Mouse (Mus musculus) NIH3T3 (cell line): ENCODE measurements around the gene Slc25a24.

Experiments
- DNase-seq: peaks from one replicate; pipeline ENCODE4 v3.0.0-alpha.2; 2012; ENCODE audit warnings: low read depth

The Slc25a24 gene

GRCm38 (mm10) chr3:109122641-109123530, at the start of gene Slc25a24:
Gene Slc25a24, plus strand, starts transcription at chr3:109123149.
- peak; percentile 87 for DNase-seq

- no peak for DNase-seq
These were observed 42.8 kb upstream of the Slc25a24 start, which contains the start of gene Slc25a54 for GRCm38 (mm10) chr3:109080169-109080568. Gene Slc25a54, plus strand, starts transcription at chr3:109080469.

DNA sequence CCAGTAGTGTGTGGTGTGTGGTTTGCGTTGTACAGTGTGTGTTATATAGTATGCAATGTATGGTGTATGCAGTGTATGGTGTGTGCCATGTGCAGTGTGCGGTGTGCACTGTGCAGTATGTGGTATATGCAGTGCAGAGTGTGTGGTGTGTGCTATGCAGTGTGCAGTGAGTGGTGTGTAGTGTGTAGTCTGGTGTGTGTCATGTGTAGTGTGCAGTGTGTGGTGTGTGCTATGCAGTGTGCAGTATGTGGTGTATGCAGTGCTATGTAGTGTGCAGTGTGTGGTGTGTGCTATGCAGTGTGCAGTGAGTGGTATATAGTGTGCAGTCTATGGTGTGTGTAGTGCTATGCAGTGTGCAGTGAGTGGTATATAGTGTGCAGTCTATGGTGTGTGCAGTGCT, 38.5 kb upstream of the Slc25a24 start:
- DNase-seq = no peak

DNA sequence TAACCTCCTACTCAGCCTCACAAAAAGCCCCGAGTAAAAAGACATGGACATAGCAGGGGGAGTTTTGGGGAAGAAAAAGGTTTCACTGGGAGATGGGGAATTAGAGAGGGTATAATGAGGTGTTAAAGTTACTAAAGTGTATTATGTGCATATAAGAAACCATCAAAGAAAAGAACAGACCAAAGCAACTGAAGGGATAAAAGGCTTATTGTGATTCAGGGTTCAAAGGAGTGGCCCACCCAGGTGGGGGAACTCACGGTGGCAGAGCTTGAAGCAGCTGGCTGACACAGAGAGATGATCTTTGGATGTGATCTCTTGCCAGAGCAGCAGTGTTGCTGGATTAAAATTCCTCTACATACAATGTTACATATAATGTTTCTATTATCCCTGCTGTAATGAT, 34.5 kb upstream of the Slc25a24 start:
- DNase-seq = no peak

GRCm38 (mm10) chr3:109104702-109105101, 18.2 kb upstream of the Slc25a24 start:
- DNase-seq = no peak

DNA sequence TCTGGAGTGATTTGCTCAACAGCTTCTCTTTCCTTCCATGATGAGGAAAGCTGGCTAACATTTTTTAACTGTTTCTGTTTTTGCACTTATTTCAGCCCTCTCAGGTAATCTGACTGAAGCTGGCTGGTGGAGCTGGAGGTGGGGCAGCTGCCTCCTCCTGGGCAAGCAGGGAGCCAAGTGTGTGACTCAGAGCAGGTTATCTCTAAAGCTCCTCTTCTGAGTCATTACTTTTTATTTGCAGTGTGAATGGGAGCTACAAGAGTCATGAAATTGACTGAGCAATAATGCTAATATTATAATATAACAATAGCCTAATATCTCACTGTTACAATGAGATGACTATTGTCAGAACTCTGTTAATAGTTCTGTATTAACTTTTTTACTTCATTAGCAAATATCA, 5.8 kb upstream of the Slc25a24 start:
- peak; percentile 24 for DNase-seq

DNA sequence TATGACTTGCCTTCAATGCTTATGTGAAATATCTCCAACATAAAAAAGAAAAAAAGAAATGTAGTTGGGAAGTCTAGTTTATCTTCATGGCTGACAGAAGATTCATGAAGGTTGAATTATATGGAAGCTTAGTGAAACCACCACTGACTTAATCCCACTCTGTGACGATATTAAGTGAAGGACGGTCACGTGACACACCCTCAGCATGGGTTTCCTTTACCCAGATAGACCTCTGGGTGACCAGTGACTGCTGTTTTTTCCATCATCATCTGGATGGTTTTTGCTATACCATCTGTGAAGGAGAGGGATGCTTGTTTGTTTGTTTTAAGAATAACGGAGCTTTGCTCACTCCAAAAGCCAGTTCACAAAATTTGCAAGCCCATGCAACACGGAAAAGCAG, 3.4 kb upstream of the Slc25a24 start:
- no peak for DNase-seq

GRCm38 (mm10) chr3:109119973-109120372, 3.0 kb upstream of the Slc25a24 start:
- no peak for DNase-seq

GRCm38 (mm10) chr3:109123531-109123981, 607 bp downstream of the Slc25a24 start:
- peak; percentile 88 for DNase-seq

DNA sequence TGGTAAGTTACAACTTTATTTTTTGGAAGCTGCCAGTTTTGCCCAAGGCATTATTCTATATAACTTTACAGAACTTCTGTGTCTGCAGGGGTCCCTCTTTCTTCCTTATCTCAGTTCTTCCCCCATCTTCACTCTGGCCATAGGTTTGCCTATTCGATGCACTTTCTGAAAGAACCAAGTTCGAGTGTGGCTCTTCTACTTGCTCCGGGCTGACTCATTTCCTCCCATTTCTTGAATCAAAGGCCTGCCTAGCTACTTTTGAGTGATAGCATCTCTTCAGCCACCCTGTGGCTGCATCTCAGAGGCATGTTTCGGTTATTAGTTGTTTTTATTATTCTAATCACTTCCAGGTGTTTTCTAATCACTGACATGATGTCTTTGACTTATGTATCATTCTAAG, 1.1 kb downstream of the Slc25a24 start:
- DNase-seq = peak; percentile 72

- DNase-seq = peak; percentile 51
These were observed 2.6 kb downstream of the Slc25a24 start for GRCm38 (mm10) chr3:109125531-109125930.

GRCm38 (mm10) chr3:109129768-109130167, 6.8 kb downstream of the Slc25a24 start:
- DNase-seq = no peak

DNA sequence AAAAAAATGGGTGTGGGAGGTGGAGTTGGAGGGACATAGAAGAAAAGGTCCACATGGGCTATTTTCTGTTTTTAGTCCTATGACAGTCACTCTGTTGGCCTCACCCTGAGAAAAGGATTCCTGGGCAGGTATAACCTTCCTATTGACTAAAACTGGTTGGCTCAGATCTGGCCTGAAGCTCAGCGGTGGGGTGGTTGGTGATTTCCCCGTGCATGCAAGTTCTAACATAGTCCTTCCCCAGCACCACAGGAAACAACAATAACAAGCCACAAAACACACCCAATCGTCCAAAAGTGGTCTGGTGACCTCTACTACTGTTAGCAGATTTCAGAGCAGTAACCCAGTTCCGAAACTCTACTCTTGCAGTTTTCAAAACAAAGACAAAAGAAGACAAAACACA, 10.0 kb downstream of the Slc25a24 start:
- DNase-seq = no peak

DNA sequence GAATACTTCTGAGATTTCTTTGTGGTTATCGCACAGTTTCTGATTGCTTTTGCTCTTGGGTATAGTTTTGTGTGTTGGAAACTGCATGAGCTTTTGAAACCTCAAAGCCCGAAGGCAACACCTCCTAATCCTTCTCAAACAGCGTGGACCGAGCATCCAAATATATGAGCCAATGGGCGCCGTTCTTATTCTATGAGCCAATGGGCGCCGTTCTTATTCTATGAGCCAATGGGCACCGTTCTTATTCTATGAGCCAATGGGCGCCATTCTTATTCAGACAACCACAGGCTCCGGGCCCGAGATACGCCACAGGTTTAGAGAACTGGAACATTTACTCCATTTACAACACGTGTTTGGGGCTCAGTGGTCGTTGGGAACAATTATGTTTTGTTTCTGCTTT, 11.1 kb downstream of the Slc25a24 start:
- DNase-seq = no peak

DNA sequence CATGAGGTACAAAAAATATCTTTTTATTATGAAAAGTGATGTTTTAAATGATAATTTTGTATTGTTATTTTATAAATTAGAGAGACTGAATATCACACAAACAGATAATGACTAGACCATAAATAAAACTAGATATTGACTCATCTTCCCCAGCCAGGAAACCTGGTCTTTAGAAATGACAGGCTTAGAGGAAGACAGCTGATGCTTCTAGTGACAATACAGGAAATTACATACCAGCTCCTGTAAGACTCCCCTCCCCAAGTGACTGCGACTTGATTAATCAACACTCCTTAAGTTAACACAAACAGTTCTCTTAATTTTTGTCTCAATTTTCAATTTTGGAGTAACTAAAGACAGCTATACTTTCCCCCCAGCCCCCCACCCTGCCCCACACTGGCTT, 12.4 kb downstream of the Slc25a24 start:
- no peak for DNase-seq

DNA sequence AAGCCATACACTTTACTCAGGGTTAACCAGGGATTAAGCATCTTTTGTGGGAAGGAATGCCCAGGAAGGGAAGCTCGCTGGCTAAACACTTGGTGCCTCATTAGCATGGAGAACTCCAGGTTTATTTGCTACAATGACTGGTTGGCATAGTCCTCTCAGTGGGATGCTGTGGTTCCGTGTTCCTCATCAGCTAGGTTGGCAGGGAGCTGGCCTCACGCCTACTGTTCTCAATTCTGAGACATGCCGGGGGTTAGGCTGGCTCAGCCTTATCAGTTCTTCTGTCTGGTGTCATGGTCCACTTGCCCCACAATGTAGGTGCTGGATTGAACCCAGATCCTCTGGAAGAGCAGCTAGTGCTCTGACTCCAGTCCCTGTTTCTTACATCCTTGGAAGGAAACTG, 29.6 kb downstream of the Slc25a24 start:
- no peak for DNase-seq

- no peak for DNase-seq
These were observed 30.5 kb downstream of the Slc25a24 start for GRCm38 (mm10) chr3:109153410-109153809.

- peak; percentile 76 for DNase-seq
These were observed 33.1 kb downstream of the Slc25a24 start for GRCm38 (mm10) chr3:109155926-109156669.

DNA sequence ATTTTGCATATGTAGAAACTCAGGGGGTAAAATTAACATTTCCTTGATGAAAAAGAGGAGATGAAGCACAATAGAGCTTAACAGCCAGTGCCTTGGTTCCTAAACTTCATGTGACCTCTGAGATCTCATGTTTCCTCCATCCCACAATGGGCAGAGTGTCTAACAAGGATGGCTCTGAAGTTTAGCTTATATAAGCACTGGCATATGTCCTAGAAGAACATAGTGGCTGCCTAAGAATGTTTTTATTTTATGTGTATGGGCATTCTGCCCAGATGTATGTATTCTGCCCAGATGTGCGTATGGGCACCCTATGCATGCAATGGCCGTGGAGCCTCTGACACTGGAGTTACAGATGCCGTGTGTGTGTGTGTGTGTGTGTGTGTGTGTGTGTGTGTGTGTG, 34.5 kb downstream of the Slc25a24 start:
- DNase-seq = peak; percentile 49

GRCm38 (mm10) chr3:109164088-109164487, 41.1 kb downstream of the Slc25a24 start:
- DNase-seq = peak; percentile 39

GRCm38 (mm10) chr3:109164644-109165043, 41.7 kb downstream of the Slc25a24 start:
- peak; percentile 85 for DNase-seq

GRCm38 (mm10) chr3:109165214-109165829, 42.4 kb downstream of the Slc25a24 start:
- peak; percentile 77 for DNase-seq

DNA sequence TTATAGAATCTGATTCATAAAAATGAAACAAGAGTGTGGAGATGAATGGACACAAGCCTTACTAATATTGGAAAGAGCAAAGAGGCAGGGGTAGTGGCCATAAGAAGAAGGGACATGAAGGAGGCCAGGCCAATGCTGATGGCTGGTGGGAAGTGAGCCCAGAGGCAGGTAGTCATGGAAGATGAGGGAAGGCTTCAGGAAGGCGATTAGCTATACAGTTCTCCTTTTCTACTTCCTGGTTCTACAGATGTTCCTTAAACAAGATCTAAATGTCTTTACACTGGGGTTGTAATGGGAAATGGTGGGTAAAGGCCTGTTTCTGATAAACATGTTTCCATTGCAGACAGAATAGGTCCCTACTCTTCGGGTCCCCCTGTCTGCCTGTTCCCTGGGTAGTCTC, 46.2 kb downstream of the Slc25a24 start:
- DNase-seq = no peak
